Mouse (Mus musculus) gastrocnemius, postnatal 36 days (tissue): ENCODE data around the gene Nfia. TPM values are rescaled to one million over a fixed set of nuclear protein-coding genes. Genes with fewer than 3 reads are reported as not detected.

Experiments used
- DNase-seq, 2 experiments: peaks; one replicate each; pipeline ENCODE4 v3.0.0; 2022
- intact Hi-C: fragments of 180-260 bp; cut with DNase I; formaldehyde crosslinking; loops from one replicate; pipeline ENCODE4 v1.15.1; 2025
- total RNA-seq, 2 experiments: library from RNA; stranded (reverse); gene quantifications; 2 replicates each; pipeline ENCODE4 v1.2.3; 2021

Nfia gene
- total RNA-seq, 2 experiments from 2014 or later, result 56.2 to 61.5 TPM

- DNase-seq, result no peak
- intact Hi-C loops, result no loop called here
Observed at GRCm38 (mm10) chr4:98076106-98076505, 303.6 kb downstream of the Nfia start.

- intact Hi-C loops, result no loop called here
- no peak for DNase-seq
Observed at GRCm38 (mm10) chr4:98076624-98077023, 304.1 kb downstream of the Nfia start.

GRCm38 (mm10) chr4:98080586-98080985 is 308.1 kb downstream of the Nfia start:
- intact Hi-C loops, result no loop called here
- no peak for DNase-seq

- DNase-seq, result no peak
- intact Hi-C loops, result no loop called here
Observed at GRCm38 (mm10) chr4:98081962-98082361, 309.4 kb downstream of the Nfia start.

GRCm38 (mm10) chr4:98082512-98082911 is 310.0 kb downstream of the Nfia start:
- DNase-seq, result no peak
- intact Hi-C loops, result no loop called here

GRCm38 (mm10) chr4:98085060-98085459 is 312.5 kb downstream of the Nfia start:
- intact Hi-C loops, result no loop called here
- DNase-seq, result no peak

GRCm38 (mm10) chr4:98086976-98087375 is 314.4 kb downstream of the Nfia start:
- DNase-seq, result no peak
- intact Hi-C loops, result no loop called here

- no peak for DNase-seq
- intact Hi-C loops, result no loop called here
Observed at GRCm38 (mm10) chr4:98089985-98090384, 317.5 kb downstream of the Nfia start.

GRCm38 (mm10) chr4:98090586-98090985 is 318.1 kb downstream of the Nfia start:
- DNase-seq, result no peak
- intact Hi-C loops, result no loop called here

- intact Hi-C loops, result no loop called here
- peak; percentile 42 to 55 for DNase-seq
Observed at GRCm38 (mm10) chr4:98091368-98091827, 318.9 kb downstream of the Nfia start.

GRCm38 (mm10) chr4:98091901-98092472 is 319.5 kb downstream of the Nfia start:
- no peak for DNase-seq
- intact Hi-C loops, result no loop called here

GRCm38 (mm10) chr4:98094112-98094805 is 321.7 kb downstream of the Nfia start:
- intact Hi-C loops, result no loop called here
- DNase-seq, result no peak

- DNase-seq, result no peak
- intact Hi-C loops, result no loop called here
Observed at GRCm38 (mm10) chr4:98095060-98095459, 322.5 kb downstream of the Nfia start.

- DNase-seq, result no peak
- intact Hi-C loops, result no loop called here
Observed at GRCm38 (mm10) chr4:98097013-98097566, 324.6 kb downstream of the Nfia start.

GRCm38 (mm10) chr4:98098663-98099062 is 326.1 kb downstream of the Nfia start:
- no peak for DNase-seq
- intact Hi-C loops, result no loop called here

- no peak for DNase-seq
- intact Hi-C loops, result no loop called here
Observed at GRCm38 (mm10) chr4:98099433-98099832, 326.9 kb downstream of the Nfia start.

GRCm38 (mm10) chr4:98101153-98102096 is 328.9 kb downstream of the Nfia start:
- DNase-seq, result no peak
- intact Hi-C loops, result loop anchor here (10.0 kb wide), 1 partner anchor 97 kb away; no protein-coding TSS in a partner anchor

- intact Hi-C loops, result loop anchor here (10.0 kb wide), 1 partner anchor 98 kb away; no protein-coding TSS in a partner anchor
- DNase-seq, result no peak
Observed at GRCm38 (mm10) chr4:98102625-98103336, 330.2 kb downstream of the Nfia start.

GRCm38 (mm10) chr4:98103337-98103666 is 330.8 kb downstream of the Nfia start:
- intact Hi-C loops, result loop anchor here (10.0 kb wide), 1 partner anchor 99 kb away; no protein-coding TSS in a partner anchor
- no peak for DNase-seq

- DNase-seq, result peak; percentile 75 to 80
- intact Hi-C loops, result loop anchor here (10.0 kb wide), 1 partner anchor 99 kb away; no protein-coding TSS in a partner anchor
Observed at GRCm38 (mm10) chr4:98104161-98104560, 331.6 kb downstream of the Nfia start.
